Mouse (Mus musculus) gastrocnemius, adult 8-10 months (tissue): ENCODE measurements around the gene Nek9. TPM values are rescaled to one million over a fixed set of nuclear protein-coding genes. Genes with fewer than 3 reads are reported as not detected.

Experiments used
- DNase-seq, 2 experiments: peaks; one replicate each; pipeline ENCODE4 v3.0.0; 2022; ENCODE audit warnings: low spot score in 2 of 2
- total RNA-seq, 4 experiments: library from RNA; stranded (reverse); gene quantifications; 2 replicates each; pipeline ENCODE4 v1.2.4; 2022

Gene Nek9
- 100 to 1,000 TPM; 114 to 164 (median 126) TPM for total RNA-seq

DNA sequence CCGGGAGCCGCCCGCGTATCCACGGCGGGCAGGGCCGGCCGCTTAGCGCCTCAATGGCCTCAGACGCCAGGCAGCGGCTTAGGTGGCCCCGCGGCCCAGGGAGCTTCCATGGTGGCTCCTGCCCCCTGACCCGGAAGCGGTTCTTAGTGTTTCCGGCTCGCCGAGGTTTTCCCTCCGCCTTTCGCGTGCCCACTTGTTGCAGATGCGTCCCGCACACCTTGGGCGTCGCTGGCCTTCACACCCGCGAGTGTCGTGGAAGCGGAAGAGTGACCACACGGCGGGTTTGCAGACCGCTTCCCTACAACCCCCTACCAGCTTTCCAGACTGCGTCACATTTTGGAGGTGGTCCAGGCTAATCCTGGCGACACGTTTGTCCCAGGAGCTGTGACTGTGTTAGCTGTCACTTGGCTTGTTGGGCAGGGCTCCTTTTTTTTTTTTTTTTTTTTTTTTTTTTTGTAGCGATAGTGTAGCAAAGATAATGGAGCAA, at the start of gene Nek9:
Nek9 (minus strand) TSS at position 120 of the 487 bp plus-strand sequence.
- peak; percentile 87 to 88 for DNase-seq

DNA sequence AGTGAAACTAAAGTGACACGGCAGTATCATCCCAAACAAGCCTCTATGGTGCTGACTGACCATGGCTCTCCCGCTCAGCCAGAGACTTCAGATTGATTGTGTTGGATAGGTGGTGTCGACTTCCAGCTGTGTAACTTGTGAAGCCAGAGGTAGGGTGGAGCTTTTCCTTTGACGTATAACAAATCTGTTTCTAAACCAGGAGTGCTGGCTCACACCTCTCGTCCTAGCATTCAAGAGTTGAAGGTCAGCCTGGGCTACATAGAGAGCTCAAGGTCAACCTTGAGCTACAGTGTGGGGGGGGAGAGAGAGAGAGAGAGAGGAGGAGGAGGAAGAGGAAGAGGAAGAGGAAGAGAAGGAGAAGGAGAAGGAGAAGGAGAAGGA, 46.8 kb upstream of the Nek9 start:
- no peak for DNase-seq

- DNase-seq, result no peak
Measured at GRCm38 (mm10) chr12:85385329-85385994, 46.3 kb upstream of the Nek9 start.

DNA sequence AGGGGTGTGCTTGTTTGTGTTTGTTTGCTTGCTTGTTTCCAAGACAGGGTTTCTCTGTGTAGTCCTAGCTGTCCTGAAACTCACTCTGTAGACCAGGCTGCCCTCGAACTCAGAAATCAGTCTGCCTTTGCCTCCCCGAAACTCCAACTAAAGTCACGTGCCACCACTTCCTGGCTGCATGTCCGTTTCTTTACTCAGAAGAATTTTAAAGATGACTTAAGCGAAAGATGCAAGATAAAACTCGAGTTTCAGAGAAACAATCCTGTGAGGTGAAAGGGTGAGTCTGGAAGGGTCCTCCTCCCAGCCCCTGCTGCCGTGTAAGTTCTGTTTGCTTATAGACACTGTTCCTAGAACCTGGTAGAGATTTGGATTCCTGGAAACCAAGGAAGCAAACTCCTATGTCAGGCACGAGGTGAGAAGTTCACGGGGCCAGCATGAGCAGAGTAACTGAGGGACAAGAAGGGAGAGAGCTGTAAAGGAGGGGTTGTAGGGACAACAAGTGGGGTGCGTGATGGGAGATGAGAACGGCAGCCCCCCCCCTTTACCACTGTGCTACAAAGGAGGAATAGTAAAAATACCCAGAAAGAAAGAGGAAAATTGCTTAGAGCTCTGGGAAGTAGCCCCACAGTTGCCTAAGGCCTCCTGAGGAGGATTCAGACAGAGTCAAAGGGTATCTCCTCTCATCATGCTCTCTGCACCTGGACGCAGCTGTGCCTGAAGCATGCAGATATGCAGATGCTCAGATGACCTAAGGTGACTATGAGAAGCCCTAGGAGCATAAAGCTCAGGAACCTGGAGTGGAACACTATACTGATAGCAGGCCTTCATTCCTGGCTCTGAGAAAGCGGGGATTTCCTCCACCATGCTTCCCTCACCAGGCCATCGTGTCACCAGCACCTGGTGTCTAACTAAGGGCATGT, 43.9 kb upstream of the Nek9 start:
- DNase-seq, result no peak

DNA sequence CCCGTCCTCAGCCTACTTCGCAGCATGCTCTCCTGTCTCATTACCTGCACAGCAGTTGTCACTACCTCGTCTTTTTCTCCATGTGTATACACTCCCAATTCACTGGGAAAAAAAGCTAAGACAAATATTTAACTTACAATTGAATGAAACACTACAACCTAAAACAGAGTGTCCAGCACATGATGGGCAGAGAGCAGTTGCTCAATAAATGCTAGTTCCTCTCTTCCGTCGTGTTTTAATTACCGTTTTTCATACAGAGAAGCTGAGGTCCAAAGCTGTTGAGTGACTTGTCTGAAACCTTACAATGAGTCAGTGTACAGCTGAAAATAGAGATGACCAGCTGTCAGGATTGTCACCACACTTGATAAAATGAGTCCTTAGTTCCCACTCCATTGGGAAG, 42.4 kb upstream of the Nek9 start:
- no peak for DNase-seq

- no peak for DNase-seq
Measured at GRCm38 (mm10) chr12:85380942-85381341, 41.8 kb upstream of the Nek9 start.

DNA sequence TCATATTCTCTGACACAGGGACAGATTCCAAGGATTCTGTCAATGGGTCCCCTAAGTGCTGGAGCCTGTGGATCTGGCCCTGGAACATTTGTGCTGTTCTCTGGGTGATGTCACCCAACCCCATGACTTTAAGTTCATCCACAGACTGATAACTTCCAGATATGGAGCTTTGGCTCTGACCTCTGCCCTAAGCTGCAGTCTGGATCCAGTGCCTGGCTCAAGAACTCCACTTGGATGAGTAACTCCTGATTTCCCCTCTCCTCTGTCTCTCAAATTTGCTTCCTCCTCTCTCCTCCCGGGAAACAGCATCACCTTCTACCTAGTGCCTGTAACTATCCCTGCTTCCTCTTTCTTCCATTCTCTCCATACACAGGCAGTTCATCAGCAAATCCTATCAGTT, 41.1 kb upstream of the Nek9 start:
- no peak for DNase-seq

DNA sequence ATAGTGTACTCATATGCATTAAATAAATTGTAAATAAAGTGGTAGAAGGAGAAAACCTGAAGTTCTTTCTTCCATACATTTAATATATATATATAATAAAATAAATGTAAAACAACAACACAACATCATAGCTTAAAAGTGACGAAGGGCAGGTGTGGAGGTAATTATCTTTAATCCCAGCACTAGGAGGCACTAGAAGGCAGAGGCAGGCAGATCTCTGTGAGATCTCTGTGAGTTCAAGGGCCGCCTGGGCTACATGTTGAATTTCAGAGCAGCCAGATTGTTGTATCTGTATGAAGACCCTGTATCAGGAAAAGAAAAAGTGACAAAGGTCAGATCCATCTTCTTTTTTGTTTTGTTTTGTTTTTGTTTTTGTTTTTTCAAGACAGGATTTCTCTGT, 39.1 kb upstream of the Nek9 start:
- DNase-seq, result no peak

- peak; percentile 85 to 88 for DNase-seq
Measured at GRCm38 (mm10) chr12:85374561-85375272, 35.6 kb upstream of the Nek9 start, which contains the start of gene Tmed10. Tmed10 (minus strand) TSS chr12:85374847.

DNA sequence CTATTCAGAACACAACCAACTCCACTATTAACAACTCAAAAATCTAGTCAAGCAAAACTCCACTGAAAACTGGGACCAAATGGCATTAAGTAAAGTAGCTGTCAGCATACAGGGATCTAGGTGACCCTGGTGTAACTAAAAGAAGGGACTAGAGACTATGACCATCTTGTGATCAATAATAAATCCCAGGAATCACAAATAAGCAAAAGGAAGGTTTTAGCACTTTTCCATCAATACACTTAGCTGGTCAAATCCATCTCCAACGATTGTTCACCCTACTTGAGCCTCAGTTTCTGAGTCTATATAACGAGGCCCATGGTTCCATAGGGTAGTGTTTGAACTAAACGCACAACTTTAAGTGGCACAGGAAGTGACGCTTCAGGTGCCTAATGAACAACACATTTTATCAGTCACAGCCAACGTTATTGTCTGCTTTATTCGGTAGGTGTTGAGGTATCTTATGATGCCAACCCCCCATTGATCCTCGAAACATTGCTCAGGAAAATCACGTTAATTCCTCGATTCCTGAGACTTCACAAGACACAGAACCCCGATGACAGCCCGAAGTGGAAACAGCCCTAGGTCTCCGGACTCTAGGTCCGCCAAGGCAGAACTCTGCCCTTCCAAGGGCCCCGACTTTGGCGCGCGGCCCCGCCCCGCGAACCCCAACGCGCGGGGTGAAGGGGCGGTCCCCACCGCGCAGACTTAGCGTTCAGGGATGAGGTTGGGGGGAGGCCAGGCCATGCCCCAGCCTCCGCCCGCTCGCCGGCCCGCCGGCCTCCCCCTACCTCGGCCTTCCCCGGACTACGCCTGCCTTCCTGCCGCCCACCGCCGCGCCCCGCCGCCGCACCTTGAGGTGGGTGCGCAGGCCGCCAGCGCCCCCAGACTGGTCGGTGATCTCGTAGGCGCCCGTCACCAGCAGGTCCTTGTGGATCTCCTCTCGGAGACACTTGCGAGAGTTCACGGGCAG, 34.7 kb upstream of the Nek9 start:
- DNase-seq, result peak; percentile 52 to 60

DNA sequence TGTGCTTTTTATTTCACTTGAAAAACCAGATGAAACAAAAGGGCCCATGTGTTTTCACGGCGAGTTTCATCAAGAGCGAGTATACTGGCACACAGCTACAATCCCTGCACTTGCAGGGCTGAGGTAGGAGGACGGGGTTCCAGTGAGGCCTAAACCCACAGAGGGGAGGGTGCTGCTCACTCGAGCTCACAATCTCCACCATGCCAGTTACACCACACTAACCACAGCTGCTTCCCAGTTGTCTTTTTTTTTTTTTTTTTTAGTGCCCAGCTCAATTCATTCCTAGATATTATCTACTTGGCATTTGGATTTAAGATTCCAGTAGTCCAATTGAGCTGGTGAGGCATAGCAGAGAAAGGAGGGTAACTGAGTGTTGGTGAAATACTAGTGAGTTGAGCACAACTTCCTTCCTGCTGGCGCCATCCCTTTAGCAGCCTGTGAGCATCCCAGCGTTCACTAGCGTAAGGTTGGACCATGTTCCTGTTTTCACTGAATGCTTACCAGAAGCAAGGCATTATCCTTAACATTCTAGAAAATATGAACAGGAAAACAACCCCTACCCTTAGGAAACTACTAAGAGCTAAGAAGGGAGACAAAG, 33.0 kb upstream of the Nek9 start:
- DNase-seq, result no peak

DNA sequence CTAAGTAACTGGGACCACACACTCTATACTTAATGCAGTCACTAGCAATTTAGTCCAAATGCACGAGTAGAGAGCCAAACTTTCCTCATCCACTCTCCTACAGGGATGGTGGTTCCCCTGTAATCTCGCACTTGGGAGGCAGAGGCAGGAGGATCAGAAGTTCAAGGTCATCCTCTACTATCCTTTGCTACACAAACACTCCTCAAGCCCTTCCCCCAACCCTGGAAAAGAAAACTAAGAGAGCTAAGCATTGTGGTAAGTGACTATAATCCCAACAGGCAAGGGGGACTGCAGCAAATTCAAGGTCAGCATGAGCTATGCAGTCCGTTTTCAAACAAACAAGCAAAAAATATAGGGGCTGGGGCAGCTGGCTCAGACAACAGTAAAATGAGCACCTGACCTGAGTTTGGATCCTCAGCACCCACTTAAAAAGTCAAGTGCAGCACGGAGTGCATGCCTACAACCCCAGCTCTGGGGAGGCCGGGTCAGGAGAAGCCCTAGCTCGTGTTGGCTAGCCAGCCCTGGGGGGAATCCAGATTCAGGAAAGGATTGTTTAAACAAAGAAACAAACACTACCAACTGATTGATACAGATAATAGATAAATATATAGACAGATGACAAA, 29.4 kb upstream of the Nek9 start:
- DNase-seq, result no peak

- DNase-seq, result no peak
Measured at GRCm38 (mm10) chr12:85366271-85366670, 27.1 kb upstream of the Nek9 start.

GRCm38 (mm10) chr12:85362510-85362909, 23.3 kb upstream of the Nek9 start:
- DNase-seq, result no peak

GRCm38 (mm10) chr12:85361580-85361979, 22.4 kb upstream of the Nek9 start:
- no peak for DNase-seq

GRCm38 (mm10) chr12:85361165-85361564, 22.0 kb upstream of the Nek9 start:
- no peak for DNase-seq

GRCm38 (mm10) chr12:85354061-85354460, 14.9 kb upstream of the Nek9 start:
- no peak for DNase-seq

DNA sequence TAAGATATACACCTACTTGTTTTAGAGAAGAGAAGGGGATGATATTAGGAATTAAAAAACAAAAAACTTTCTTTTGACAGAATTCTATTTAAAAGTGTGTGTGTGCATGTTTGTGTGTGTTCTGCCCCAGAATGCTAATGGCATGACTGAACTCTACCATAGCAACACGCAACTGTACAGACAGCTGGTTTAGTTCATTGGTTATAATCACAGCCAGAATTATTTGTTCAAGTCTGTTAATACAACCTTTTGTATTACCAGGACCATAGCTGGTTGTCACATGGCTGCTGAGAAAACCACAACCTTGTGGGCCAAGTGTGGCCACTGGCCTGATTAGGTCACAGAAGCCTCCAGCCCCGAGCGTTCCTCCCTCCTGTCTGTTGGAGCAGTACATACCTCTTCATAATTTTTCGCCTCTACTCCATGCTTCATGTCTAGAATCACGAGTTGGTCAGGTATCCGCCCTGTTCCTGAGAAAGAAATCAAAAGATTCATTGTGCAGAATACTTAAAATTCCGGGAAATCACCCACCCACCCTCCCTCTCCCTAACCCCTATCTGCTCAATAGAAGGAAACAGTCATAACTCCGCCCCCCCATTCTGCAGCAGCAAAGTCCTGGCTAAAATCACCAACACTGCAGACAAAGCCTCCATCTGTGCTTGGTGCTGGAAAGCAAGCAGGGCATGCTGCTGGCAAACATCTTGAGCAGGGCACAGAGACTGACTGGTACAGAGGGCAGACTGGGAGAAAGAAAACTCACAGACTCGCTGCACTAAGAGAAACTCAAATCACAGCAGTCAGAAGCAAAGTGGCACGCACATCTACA, 11.5 kb upstream of the Nek9 start:
- DNase-seq, result no peak

DNA sequence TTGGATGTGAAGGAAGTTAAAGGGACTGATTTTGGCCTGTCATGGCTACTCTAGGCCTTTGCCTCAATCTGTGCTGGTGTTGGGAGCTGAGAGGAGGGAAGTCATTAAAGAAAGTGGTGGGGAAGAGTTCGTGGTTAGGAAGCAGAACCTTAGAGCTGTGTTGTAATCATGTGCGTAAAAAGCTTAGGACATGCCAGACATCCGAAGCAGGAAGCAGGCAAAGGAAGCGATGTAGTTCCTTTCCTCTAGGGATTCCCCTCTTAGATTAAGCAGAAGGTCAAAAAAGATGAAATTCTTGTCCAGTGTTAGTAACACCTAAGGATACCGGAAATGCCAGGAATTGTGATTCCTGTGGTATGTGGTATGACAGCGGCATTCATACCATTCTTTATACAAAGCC, 9.2 kb upstream of the Nek9 start:
- no peak for DNase-seq
